Mouse (Mus musculus): ENCODE measurements at regions not wholly inside any gene's neighbourhood (a gene's known extent, or its start where the extent isn't known, plus 50 kb on each side); places are given as distances from the start of the nearest gene placed in this dataset.

- H3K27ac ChIP-seq, result no peak overlapping the region
- peak overlapping the region; percentile 63 for H3K4me2 ChIP-seq
Measured at GRCm38 (mm10) chr13:30085446-30085845, 50.8 kb upstream of the Mboat1 start.

GRCm38 (mm10) chr13:30085005-30085404, 51.3 kb upstream of the Mboat1 start:
- peaks cover 26% of the 10 kb centered on the region for H3K4me1 ChIP-seq
- WGBS (ENCODE audit: insufficient replicate concordance), result 1% methylated on average over 10 of the region's 10 CpGs
- H3K4me3 ChIP-seq, result no peak overlapping the region
- peak overlapping the region; percentile 63 for H3K4me2 ChIP-seq
- no peak overlapping the region for H3K9ac ChIP-seq
- ATAC-seq, result peak; percentile 80
- no peaks in the 10 kb centered on the region for H3K9me3 ChIP-seq (replicated peaks)
- no peaks in the 10 kb centered on the region for H3K36me3 ChIP-seq
- H3K27me3 ChIP-seq (replicated peaks), result no peaks in the 10 kb centered on the region
- no peak overlapping the region for H3K27ac ChIP-seq

More at GRCm38 (mm10) chr13:30085446-30085845, 50.8 kb upstream of the Mboat1 start:
- 42% methylated on average over 4 of the region's 4 CpGs for WGBS (ENCODE audit: insufficient replicate concordance)
- ATAC-seq, result no peak
- Histone ChIP-seq H3K27me3 (replicated peaks) (no peaks in the 10 kb centered on the region), H3K4me3 (no peak overlapping the region), H3K4me1 (peaks cover 26% of the 10 kb centered on the region), H3K36me3 (no peaks in the 10 kb centered on the region), H3K9me3 (replicated peaks) (no peaks in the 10 kb centered on the region), H3K9ac (no peak overlapping the region)

DNA sequence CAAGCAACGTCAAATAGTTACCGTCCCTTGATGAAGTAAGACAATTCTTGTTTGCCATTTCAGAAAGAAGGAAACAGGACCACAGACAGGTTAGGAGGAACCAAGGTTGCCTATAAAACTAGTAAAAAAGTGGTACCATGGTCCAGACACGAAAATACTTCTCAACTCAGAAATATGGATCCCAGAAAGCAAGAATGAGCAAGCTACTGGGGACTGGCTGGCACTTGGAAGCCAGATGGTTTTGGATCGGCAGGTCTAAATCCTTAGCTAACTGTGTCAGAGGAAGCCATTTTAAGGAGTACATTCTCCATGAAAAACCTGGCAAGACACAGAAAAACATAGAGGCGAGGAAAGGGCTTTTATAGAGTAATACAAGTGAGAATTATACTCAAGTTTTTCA, 51.9 kb upstream of the Mboat1 start:
- Histone ChIP-seq H3K4me2 (peak overlapping the region; percentile 63), H3K4me3 (peak overlapping the region; percentile 22), H3K9me3 (replicated peaks) (no peaks in the 10 kb centered on the region), H3K27me3 (replicated peaks) (no peaks in the 10 kb centered on the region), H3K36me3 (no peaks in the 10 kb centered on the region), H3K4me1 (peaks cover 26% of the 10 kb centered on the region), H3K27ac (peak overlapping the region; percentile 85), H3K9ac (peak overlapping the region; percentile 40)
- WGBS (ENCODE audit: insufficient replicate concordance), result 31% methylated on average over 5 of the region's 5 CpGs
- ATAC-seq, result peak; percentile 34; the same call in 1 of the 2 replicates

DNA sequence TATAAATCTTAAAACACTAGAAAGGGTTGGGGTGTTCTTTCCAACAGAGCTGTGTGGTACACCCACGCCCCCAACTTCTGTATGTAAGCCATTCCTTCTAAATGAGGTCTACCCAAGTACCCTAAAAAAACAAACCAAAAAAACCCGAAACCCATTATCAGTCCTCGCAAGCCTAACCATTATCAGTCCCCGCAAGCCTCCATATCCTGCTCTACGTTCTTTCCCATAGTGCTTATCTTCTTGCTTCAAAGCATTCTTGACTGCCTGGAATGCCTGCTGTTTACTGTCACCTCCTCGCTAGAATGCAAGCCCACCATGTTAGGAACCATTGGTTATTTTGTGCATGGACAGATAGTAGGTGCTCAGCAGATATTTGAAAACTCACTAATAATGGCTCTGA, 52.3 kb upstream of the Mboat1 start:
- H3K4me2 ChIP-seq, result peak overlapping the region; percentile 63
- H3K9me3 ChIP-seq (replicated peaks), result no peaks in the 10 kb centered on the region
- H3K4me1 ChIP-seq, result peaks cover 26% of the 10 kb centered on the region
- H3K27ac ChIP-seq, result peak overlapping the region; percentile 85
- no peaks in the 10 kb centered on the region for H3K36me3 ChIP-seq
- 11% methylated on average over 6 of the region's 6 CpGs for WGBS (ENCODE audit: insufficient replicate concordance)
- peak overlapping the region; percentile 40; the same call in 1 of the 2 replicates for H3K9ac ChIP-seq
- H3K27me3 ChIP-seq (replicated peaks), result no peaks in the 10 kb centered on the region
- peak; percentile 95 for ATAC-seq
- peak overlapping the region; percentile 22 for H3K4me3 ChIP-seq

DNA sequence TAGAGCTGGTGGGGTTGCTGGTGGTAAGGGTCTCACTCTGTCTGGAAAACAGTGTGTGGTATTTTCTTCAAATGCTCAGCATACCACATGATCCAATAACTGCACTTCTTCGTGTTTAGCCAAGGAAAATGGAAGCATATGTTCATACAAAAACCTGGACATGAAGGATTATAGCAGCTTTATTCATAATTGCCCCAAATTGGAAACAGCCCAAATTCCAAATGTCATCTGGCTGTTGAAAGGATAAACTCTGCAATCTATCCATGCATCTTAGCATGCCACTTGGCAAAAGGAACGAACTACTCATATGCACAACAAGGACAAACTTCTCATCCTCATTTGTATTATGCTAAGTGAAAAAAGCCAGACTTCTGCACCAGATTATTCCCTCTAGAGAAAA, 53.5 kb upstream of the Mboat1 start:
- no peak overlapping the region for H3K4me2 ChIP-seq
- no peaks in the 10 kb centered on the region for H3K27me3 ChIP-seq (replicated peaks)
- H3K4me1 ChIP-seq, result peaks cover 26% of the 10 kb centered on the region
- no peaks in the 10 kb centered on the region for H3K36me3 ChIP-seq
- WGBS (ENCODE audit: insufficient replicate concordance), result 75% methylated on average over 2 of the region's 2 CpGs
- no peak for ATAC-seq
- H3K4me3 ChIP-seq, result no peak overlapping the region
- no peak overlapping the region for H3K9ac ChIP-seq
- H3K27ac ChIP-seq, result 0 out of 2 replicates have a peak overlapping the region, but pooled peaks have one; percentile 1
- H3K9me3 ChIP-seq (replicated peaks), result no peaks in the 10 kb centered on the region

DNA sequence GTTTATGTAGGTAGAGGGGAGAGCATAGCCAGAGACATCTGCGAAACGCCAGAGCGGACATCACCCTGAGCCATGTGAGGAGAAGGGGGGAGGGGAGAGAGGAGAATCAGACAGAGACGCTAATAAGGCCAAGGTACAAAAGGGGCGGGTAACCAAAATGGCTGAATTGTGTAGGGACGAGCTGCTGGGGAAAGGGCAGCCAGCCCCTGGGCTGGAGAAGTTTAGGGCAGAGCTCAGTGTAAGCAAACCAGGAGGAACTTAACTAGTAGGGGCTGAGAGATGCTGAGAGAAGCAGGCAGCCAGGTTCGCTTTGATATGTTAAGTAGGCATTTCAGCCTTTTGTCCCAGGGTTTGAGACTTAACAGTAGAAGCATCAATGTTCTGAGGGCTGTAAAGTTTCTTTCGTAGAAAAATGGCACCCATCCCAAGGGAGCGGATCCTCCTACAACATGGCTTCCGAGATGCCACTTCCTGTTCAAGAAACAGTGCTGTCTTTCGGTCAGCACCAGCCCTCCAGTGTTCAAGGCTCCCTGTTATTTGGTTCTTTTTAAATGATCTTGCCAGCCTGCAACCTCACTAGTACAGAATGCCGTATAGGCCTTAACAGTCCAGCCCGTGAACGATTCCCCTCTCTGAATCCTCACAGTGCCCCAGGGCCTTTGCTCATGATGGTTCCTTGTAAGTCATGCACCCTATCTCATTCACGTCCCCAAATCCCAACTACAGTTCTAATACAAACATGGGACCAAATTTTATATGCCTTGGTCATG, 55.4 kb upstream of the Mboat1 start:
- 66% methylated on average over 15 of the region's 15 CpGs for WGBS (ENCODE audit: insufficient replicate concordance)
- H3K36me3 ChIP-seq, result no peaks in the 10 kb centered on the region
- H3K27ac ChIP-seq, result no peak overlapping the region

DNA sequence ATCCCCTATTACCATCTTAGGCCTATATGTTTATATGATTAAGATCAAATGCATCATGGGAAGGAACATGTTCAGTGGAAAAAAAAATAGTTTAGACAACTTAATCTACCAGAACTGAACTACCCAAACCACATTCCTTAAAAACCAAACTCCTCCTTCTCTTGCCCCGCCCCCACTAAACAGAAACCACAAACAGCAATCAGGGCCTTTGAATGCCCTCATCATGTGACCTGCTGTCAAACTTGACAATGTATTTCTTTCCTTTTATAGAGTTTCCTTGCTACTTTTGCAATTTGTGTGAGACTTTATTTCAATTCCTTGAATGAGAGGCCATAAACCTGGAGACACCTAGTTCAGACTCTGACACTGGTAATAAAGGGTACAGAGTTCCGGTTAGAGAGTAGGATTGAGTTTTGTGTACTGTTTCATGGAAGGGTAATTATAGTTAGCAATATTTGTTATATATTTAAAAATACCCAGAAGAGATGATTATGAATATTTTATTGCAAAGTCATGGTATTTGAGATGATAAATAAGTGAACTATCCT, 61.7 kb upstream of the Mboat1 start:
- no peak overlapping the region for H3K27ac ChIP-seq
- WGBS (ENCODE audit: insufficient replicate concordance), result 78% methylated on average over 2 of the region's 2 CpGs
- no peaks in the 10 kb centered on the region for H3K4me1 ChIP-seq
- no peaks in the 10 kb centered on the region for H3K9me3 ChIP-seq (replicated peaks)
- no peak overlapping the region for H3K4me2 ChIP-seq
- H3K9ac ChIP-seq, result no peak overlapping the region
- no peak overlapping the region for H3K4me3 ChIP-seq
- H3K27me3 ChIP-seq (replicated peaks), result no peaks in the 10 kb centered on the region
- ATAC-seq, result no peak
- H3K36me3 ChIP-seq, result no peaks in the 10 kb centered on the region

More for the DNA sequence above, 55.4 kb upstream of the Mboat1 start:
- Histone ChIP-seq H3K4me2 (no peak overlapping the region), H3K4me3 (no peak overlapping the region), H3K9me3 (replicated peaks) (no peaks in the 10 kb centered on the region), H3K4me1 (peaks cover 26% of the 10 kb centered on the region), H3K9ac (no peak overlapping the region), H3K27me3 (replicated peaks) (no peaks in the 10 kb centered on the region)
- ATAC-seq, result no peak

- WGBS (ENCODE audit: insufficient replicate concordance), result 60% methylated on average over 3 of the region's 3 CpGs
- H3K27ac ChIP-seq, result no peak overlapping the region
- H3K36me3 ChIP-seq, result no peaks in the 10 kb centered on the region
- no peaks in the 10 kb centered on the region for H3K4me1 ChIP-seq
- no peaks in the 10 kb centered on the region for H3K27me3 ChIP-seq (replicated peaks)
- no peak overlapping the region for H3K4me3 ChIP-seq
- ATAC-seq, result no peak
- H3K4me2 ChIP-seq, result no peak overlapping the region
- H3K9ac ChIP-seq, result no peak overlapping the region
- no peaks in the 10 kb centered on the region for H3K9me3 ChIP-seq (replicated peaks)
Measured at GRCm38 (mm10) chr13:30074069-30074468, 62.2 kb upstream of the Mboat1 start.

DNA sequence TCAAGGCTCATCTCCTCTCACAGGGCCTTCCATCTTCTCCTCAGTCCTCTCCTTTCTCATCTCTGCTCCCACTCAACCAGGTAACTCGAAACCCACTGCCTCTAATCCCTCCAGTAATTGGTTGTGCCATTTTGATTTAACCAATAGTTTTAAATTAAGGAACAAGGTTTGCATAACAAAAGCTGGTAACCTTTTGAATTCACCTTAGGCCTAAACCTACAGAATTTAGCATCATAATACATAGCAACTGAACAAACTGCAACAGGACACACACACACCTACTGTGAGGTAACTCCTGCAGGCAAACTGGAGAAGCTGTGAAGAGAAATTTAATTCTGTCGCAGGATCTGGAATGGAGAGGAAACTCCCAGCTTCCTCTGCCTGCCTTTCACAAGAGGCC, 66.9 kb upstream of the Mboat1 start:
- Histone ChIP-seq H3K9ac (no peak overlapping the region), H3K4me3 (no peak overlapping the region), H3K4me2 (no peak overlapping the region), H3K4me1 (no peaks in the 10 kb centered on the region), H3K27ac (no peak overlapping the region), H3K27me3 (replicated peaks) (no peaks in the 10 kb centered on the region), H3K9me3 (replicated peaks) (no peaks in the 10 kb centered on the region), H3K36me3 (no peaks in the 10 kb centered on the region)
- 52% methylated on average over 2 of the region's 2 CpGs for WGBS (ENCODE audit: insufficient replicate concordance)
- no peak for ATAC-seq

DNA sequence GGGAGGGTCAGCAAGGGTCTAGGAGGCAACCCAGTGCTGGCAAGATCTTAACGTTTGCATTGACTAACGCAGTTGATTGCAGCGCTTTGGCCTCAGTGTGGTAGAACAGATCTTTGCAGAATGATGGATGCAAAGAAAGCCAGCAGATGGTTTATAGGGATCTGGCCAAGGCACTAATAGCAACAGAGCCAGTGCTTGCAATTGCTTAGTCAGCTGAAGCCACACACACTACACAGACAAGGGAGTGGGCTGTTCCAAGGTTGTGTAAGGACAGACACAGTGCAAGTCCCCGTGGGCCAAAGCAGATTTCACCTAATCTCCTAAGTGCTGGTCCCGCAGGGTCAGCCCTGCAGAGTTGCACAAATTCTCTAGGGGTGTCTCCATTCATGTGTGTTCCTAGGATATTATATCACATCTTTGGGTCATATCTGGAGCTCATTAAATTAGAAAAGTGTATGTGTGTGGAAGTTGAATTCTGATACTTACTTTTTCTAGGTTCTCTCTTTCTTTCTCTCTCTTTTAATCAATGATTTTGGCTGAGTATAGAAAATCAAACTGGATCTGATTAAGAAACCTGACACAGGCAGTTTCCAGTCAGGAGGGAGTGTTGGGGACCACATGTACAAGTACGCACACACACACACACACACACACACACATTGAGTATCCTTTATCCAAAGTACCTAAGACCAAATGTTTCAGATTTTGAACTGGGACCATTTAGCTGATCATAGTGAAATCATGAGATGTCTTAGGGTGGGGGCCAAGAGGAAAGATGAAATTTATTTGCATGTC, 68.5 kb upstream of the Mboat1 start:
- ATAC-seq, result no peak
- H3K36me3 ChIP-seq, result no peaks in the 10 kb centered on the region
- 70% methylated on average over 6 of the region's 6 CpGs for WGBS (ENCODE audit: insufficient replicate concordance)

GRCm38 (mm10) chr13:30065520-30065919, 70.8 kb upstream of the Mboat1 start:
- H3K4me1 ChIP-seq, result no peaks in the 10 kb centered on the region
- H3K9ac ChIP-seq, result no peak overlapping the region
- H3K4me2 ChIP-seq, result no peak overlapping the region
- no peak for ATAC-seq
- WGBS (ENCODE audit: insufficient replicate concordance), result 57% methylated on average over 8 of the region's 8 CpGs
- H3K9me3 ChIP-seq (replicated peaks), result no peaks in the 10 kb centered on the region
- H3K27ac ChIP-seq, result no peak overlapping the region
- no peaks in the 10 kb centered on the region; the same call in 1 of the 2 replicates for H3K27me3 ChIP-seq (replicated peaks)
- H3K36me3 ChIP-seq, result no peaks in the 10 kb centered on the region
- H3K4me3 ChIP-seq, result no peak overlapping the region

More for the DNA sequence above, 68.5 kb upstream of the Mboat1 start:
- no peaks in the 10 kb centered on the region for H3K4me1 ChIP-seq
- H3K4me3 ChIP-seq, result no peak overlapping the region
- no peak overlapping the region for H3K27ac ChIP-seq
- H3K9me3 ChIP-seq (replicated peaks), result no peaks in the 10 kb centered on the region
- no peak overlapping the region for H3K9ac ChIP-seq
- no peak overlapping the region for H3K4me2 ChIP-seq
- H3K27me3 ChIP-seq (replicated peaks), result no peaks in the 10 kb centered on the region

GRCm38 (mm10) chr13:30063741-30064140, 72.5 kb upstream of the Mboat1 start:
- Histone ChIP-seq H3K27me3 (replicated peaks) (no peaks in the 10 kb centered on the region; the same call in 1 of the 2 replicates), H3K4me3 (no peak overlapping the region), H3K36me3 (no peaks in the 10 kb centered on the region), H3K4me1 (no peaks in the 10 kb centered on the region), H3K9me3 (replicated peaks) (no peaks in the 10 kb centered on the region), H3K9ac (no peak overlapping the region), H3K27ac (no peak overlapping the region), H3K4me2 (no peak overlapping the region)
- no peak for ATAC-seq
- WGBS (ENCODE audit: insufficient replicate concordance), result 67% methylated on average over 3 of the region's 3 CpGs
